Mouse (Mus musculus) small intestine, adult 2 months (tissue): ENCODE measurements around the gene Fntb. TPM values are rescaled to one million over a fixed set of nuclear protein-coding genes. Genes with fewer than 3 reads are reported as not detected.

Source experiments
- H3K27ac ChIP-seq: fragments of 200-500 bp; 2 replicates; pipeline ENCODE4 v1.5.1; 2012; ENCODE audit warnings: low read depth, low read length, control low read depth, inconsistent platforms; ENCODE audit not compliant: insufficient read depth
- H3K27me3 ChIP-seq: fragments of 200-500 bp; 2 replicates; pipeline ENCODE4 v1.6.1; 2012; ENCODE audit warnings: mild to moderate bottlenecking, moderate library complexity, low read length, inconsistent platforms; ENCODE audit not compliant: control insufficient read depth, insufficient read depth
- H3K36me3 ChIP-seq: fragments of 200-500 bp; 2 replicates; pipeline ENCODE4 v1.6.1; 2012; ENCODE audit warnings: mild to moderate bottlenecking, low read length, control low read depth, inconsistent platforms; ENCODE audit not compliant: control insufficient read depth, insufficient read depth
- H3K4me1 ChIP-seq: fragments of 200-500 bp; 2 replicates; pipeline ENCODE4 v1.6.1; 2012; ENCODE audit warnings: low read length, inconsistent platforms, mixed read lengths; ENCODE audit not compliant: control insufficient read depth, insufficient read depth, insufficient read length
- H3K4me3 ChIP-seq: fragments of 200-500 bp; 2 replicates; pipeline ENCODE4 v1.5.1; 2012; ENCODE audit warnings: low read depth, mild to moderate bottlenecking, control low read depth, inconsistent platforms, low read length, moderate library complexity
- CTCF ChIP-seq: fragments of 200-500 bp; IDR thresholded peaks from 2 replicates; pipeline ENCODE4 v1.5.1; 2012; ENCODE audit warnings: low read depth, mild to moderate bottlenecking, control low read depth, inconsistent platforms, low read length, moderate library complexity, mixed read lengths; ENCODE audit not compliant: insufficient replicate concordance, insufficient read length; ENCODE audit errors: extremely low read depth
- POLR2A ChIP-seq: fragments of 200-500 bp; IDR thresholded peaks from 2 replicates; pipeline ENCODE4 v1.6.1; 2012; ENCODE audit warnings: low read depth, mild to moderate bottlenecking, control low read depth, inconsistent platforms, low read length, moderate library complexity
- WGBS: fragments of 180-500 bp; shearing (Covaris S2); methylation state at CpG from one replicate; pipeline ENCODE4 v1.1.7; 2018; 5-methylcytosine and 5-hydroxymethylcytosine counted together
- polyA plus RNA-seq: library from polyadenylated mRNA; depleted of rRNA; stranded (reverse); fragments of >200 nt; gene quantifications from 2 replicates; pipeline ENCODE4 v1.2.3, GENCODE M21; 2012

Fntb gene
- polyA plus RNA-seq, 1 experiment: 27.1 TPM

GRCm38 (mm10) chr12:76819816-76820215 is 54.4 kb downstream of the Fntb start:
- no peak for TF ChIP-seq POLR2A
- no peak for TF ChIP-seq CTCF
- peaks cover 14% of the 10 kb centered on the region for H3K27me3 ChIP-seq
- H3K4me3 ChIP-seq: no peak overlapping the region
- H3K27ac ChIP-seq: no peak overlapping the region
- peaks cover 11% of the 10 kb centered on the region for H3K4me1 ChIP-seq
- no peaks in the 10 kb centered on the region for H3K36me3 ChIP-seq
- WGBS: 76% methylated on average over 6 of the region's 6 CpGs

DNA sequence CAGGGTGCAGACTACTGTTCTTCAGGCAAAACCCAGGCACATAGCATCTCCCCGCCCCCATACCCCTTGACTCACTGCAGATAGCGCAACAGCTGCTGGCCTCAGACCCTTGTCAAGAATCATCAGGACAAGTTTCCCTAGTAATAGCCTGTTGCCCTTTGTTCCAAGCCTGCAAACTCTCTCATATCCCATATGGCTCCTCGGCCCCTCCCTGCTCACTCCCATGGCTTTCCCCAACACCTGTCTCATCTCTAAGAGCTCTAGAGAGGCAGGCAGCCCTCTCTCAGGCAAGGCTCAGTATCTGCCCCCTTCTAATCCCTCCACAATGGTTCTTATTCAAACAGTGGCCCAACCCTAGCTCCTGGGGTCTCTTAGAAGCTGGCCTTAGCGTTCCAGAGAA is 55.2 kb downstream of the Fntb start:
- no peaks in the 10 kb centered on the region for H3K36me3 ChIP-seq
- peak overlapping the region; percentile 26; the same call in 1 of the 2 replicates for H3K27ac ChIP-seq
- peaks cover 14% of the 10 kb centered on the region for H3K27me3 ChIP-seq
- peaks cover 11% of the 10 kb centered on the region for H3K4me1 ChIP-seq
- H3K4me3 ChIP-seq: no peak overlapping the region
- WGBS: 25% methylated on average over 4 of the region's 4 CpGs
- TF ChIP-seq POLR2A (no peak), CTCF (no peak)

- Histone ChIP-seq H3K4me1 (peaks cover 11% of the 10 kb centered on the region), H3K27me3 (peaks cover 14% of the 10 kb centered on the region), H3K27ac (peak overlapping the region; percentile 26; the same call in 1 of the 2 replicates), H3K4me3 (peak overlapping the region; percentile 69), H3K36me3 (no peaks in the 10 kb centered on the region)
- WGBS: 2% methylated on average over 62 of the region's 66 CpGs
- TF ChIP-seq CTCF: no peak
- no peak for TF ChIP-seq POLR2A
Measured at GRCm38 (mm10) chr12:76822002-76822650, 56.7 kb downstream of the Fntb start.

DNA sequence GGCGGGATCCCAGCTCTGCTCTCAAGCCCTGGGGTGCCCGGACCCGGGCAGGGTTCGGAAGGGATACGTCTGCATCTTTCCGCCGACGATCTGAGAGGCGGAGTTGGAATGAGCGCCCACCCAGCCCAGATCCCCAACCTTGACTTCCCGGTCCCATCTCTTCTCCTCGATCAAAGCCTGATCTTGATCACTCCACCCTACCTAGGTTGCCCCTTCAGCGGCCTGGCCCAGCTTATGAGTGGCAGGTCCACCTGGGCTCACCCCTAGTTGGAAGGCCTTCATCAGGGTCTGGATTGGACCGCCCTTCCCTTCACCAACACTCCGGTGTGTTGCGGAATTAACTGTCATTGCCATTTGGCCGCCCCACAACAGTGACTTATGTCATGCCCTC is 57.3 kb downstream of the Fntb start, which contains the start of gene Rab15:
Gene Rab15 (minus strand): TSS at position 258 of the 391 bp plus-strand sequence.
- H3K27ac ChIP-seq: peak within 1 kb of the TSS; percentile 26; the same call in 1 of the 2 replicates
- no peak for TF ChIP-seq POLR2A
- TF ChIP-seq CTCF: no peak
- WGBS: 13% methylated on average over 17 of the region's 17 CpGs
- no peaks in the 10 kb centered on the region for H3K36me3 ChIP-seq
- H3K4me1 ChIP-seq: peaks cover 11% of the 10 kb centered on the region
- peak within 1 kb of the TSS; percentile 69 for H3K4me3 ChIP-seq
- H3K27me3 ChIP-seq: peaks cover 14% of the 10 kb centered on the region

GRCm38 (mm10) chr12:76825283-76825682 is 59.9 kb downstream of the Fntb start:
- Histone ChIP-seq H3K27ac (no peak overlapping the region), H3K36me3 (no peaks in the 10 kb centered on the region), H3K27me3 (peaks cover 14% of the 10 kb centered on the region), H3K4me1 (peaks cover 8% of the 10 kb centered on the region), H3K4me3 (no peak overlapping the region)
- WGBS: 84% methylated on average over 4 of the region's 4 CpGs
- no peak for TF ChIP-seq POLR2A
- TF ChIP-seq CTCF: no peak

DNA sequence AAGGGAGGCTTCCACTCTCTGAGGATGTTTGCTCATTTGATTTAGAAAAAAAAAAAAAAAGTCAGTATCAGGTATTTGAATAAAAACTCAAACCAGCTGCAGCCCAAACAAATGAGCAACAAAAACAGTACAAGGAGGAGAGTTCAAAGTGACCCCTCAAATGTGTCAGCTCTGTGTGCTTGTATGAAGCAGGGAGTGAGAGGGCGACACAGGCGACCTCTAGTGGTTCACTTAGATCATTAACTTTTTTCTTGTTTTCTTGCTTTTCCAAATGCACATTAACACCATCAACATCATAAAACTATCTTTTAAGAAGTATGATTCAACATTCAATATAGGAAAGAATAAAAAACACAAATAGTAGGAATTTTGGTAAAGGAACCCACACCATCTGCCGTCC is 67.3 kb downstream of the Fntb start:
- 4% methylated on average over 3 of the region's 3 CpGs for WGBS
- Histone ChIP-seq H3K27me3 (no peaks in the 10 kb centered on the region), H3K36me3 (no peaks in the 10 kb centered on the region), H3K4me1 (no peaks in the 10 kb centered on the region), H3K4me3 (no peak overlapping the region), H3K27ac (no peak overlapping the region)
- TF ChIP-seq POLR2A (no peak), CTCF (peak; percentile 65; the same call in 1 of the 2 replicates)

DNA sequence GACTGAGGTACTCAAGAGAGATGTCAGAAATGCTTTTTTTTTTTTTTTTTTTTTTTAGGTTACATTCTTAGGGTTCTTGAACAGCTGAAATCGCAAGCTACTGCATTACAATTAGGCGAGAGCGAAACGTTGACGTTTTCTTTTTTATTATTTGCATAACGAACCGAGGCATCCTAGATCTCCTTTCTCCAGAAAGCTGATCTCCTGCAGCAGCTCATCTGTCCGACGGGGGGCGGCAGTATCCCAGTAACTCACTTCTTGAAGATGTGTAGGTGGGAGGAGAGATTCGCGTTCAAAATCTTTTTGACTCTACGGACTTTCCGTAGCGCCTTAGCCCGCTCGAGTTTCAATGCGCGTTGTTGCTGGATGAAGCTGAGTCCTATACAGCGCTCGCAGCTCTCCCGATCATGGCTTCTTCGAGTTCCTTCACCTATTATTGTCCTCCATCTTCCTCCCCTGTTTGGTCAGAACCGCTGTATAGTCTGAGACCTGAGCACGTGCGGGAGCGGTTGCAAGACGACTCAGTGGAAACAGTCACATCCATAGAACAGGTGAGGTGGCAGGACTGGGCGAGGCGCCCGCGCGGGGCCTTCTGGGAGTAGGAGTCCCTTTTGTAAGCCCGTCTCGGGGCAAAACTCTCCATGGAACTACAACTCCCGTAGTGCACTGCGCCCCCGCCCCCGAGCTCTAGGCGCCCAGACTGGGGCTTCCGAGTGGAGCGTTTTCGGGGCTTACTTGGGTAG is 71.9 kb downstream of the Fntb start:
- no peaks in the 10 kb centered on the region for H3K27me3 ChIP-seq
- no peaks in the 10 kb centered on the region for H3K36me3 ChIP-seq
- H3K27ac ChIP-seq: peak overlapping the region; percentile 29; the same call in 1 of the 2 replicates
- WGBS: under 1% methylated on average over 43 of the region's 43 CpGs
- peak overlapping the region; percentile 78 for H3K4me3 ChIP-seq
- TF ChIP-seq CTCF: peak; percentile 74; the same call in 1 of the 2 replicates
- TF ChIP-seq POLR2A: no peak
- H3K4me1 ChIP-seq: no peaks in the 10 kb centered on the region
